Mouse (Mus musculus): ENCODE measurements around the gene Msantd2.

Gene Msantd2

DNA sequence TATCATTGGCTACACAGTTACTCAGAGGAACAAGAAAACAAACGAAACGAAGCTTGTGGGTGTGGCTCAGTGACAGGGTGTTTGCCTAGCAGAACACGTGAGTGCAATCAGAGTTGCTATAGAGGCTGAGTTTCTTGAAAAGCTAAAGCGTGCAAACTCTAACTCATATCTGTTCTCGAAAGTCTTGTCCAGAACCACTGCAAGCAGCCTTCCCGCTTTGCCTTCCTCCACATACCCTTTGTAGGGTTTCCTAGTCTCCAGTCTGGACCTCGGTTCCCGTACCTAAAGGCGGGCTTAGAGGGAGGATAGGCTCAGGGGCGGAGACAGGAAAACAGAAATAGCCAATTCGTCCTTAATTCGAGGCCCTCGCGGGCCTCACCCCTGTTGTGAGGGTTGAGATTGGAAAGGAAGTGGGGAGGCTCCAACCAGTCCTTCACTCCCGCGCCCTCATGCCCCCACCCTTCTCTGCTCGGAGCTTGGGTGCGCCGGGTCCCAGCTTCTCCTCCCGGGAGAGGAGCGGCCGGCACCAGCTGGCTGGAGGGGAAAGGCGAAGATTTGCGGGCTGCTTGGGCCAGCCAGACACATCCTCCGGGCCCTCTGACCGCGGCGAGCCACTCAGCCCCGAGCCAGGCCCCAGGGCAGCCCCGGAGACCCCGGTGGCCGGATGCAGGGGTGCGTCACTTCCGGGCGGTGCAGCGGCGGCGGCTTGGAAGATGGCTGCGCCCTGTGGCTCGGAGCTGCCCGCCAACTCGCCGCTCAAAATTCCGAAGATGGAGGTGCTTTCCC, at the start of gene Msantd2:
Gene Msantd2, plus strand, starts transcription at position 709 of the 786 bp plus-strand sequence.
- peak; percentile 84 for DNase-seq

DNA sequence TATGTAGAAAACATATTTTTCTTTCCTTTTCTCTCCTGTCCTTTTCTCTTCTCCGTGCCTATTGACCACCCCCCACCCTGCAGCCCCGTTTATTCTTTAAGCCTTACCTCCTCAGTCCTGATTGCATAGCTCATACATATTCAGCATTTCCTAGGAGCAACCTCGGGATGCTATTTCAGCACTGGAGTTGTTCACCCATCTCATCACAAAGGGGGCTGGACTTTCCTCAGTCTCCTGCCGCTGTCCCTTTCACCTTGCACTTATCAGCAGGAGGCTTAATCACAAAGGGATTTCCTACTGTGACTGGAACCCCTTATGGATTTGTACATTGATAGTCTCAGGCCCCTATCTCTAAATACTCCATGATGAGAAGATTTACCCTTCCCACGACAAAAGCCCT, 36.7 kb upstream of the Msantd2 start:
- no peak for DNase-seq

DNA sequence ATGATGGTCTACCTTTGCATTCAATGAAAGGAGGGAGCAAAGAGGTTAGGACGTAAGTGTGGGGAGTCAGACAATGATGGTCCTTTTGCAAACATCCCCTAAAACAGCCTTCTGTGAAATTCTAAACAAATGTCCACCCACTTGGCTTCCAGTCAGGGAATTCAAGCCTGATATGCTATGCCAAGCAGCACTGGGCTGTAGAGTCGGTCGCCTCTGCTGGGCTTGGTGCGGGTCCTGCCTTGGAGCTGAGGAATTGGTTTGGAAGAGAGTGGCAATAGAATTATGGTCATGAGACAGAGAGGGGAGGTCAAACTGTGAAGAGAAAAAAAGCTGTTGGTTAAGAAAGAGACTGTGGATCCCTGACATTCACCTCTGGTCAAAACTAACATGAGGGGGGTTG, 35.8 kb upstream of the Msantd2 start:
- no peak for DNase-seq

DNA sequence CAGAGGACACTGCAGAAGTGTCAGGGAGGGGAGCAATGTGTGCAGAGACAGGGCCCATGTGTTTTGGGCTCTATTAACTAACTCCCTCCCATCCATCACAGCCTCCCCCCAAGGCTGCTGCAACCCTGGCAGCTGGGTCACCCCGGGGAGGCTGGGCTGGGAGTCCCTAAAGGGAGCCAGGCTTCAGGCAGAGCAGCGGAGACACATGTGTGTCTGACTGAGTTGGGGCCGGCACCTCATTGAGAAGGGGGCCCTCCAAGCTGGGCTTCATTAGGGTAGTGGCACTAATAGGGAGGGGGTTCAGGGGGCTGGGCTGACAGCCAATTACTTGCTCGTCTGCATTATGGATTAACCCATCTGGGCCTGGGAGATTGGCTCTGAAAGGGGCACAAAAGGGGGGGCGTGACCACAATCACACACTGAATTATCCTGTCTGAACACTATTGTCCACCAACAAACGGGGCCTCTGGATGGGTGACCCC, 35.1 kb upstream of the Msantd2 start:
- no peak for DNase-seq

DNA sequence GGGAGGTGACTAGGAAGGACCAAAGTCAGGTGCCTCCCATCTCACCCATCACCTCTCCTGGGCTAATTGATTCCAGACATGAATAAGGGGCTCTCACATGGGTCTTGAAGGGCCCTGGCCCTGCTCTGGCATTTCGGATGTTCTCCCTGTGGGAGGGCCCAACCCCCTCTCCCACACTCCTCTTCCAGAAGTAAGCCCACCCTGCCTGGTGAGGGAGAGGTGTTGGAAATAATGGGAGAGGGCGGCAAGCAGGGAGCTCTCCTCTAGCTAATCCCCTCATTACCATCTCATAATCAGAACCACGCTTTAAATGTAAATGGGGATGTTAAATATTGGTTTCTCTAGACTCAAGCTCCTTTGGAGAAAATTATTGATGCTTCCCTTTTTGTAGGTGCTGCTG, 34.1 kb upstream of the Msantd2 start:
- no peak for DNase-seq

DNA sequence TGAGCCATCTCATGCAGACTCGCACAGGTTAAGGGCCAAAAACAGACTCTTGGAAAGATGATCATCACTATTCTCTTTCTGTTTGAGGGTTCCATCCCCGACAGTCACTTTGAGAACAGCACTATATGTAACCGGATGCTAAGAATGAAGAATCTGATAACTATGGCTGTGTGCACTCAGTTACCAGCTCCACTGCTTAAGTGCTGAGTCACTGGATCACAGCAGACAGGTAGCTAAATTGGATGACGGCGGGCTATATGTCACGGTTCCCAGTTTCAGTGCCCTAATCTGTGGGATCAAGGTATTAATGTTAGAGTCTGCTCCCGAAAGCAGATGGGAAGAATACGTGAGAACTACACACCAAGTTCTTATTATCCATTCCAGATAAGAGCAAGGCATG, 33.3 kb upstream of the Msantd2 start:
- no peak for DNase-seq

DNA sequence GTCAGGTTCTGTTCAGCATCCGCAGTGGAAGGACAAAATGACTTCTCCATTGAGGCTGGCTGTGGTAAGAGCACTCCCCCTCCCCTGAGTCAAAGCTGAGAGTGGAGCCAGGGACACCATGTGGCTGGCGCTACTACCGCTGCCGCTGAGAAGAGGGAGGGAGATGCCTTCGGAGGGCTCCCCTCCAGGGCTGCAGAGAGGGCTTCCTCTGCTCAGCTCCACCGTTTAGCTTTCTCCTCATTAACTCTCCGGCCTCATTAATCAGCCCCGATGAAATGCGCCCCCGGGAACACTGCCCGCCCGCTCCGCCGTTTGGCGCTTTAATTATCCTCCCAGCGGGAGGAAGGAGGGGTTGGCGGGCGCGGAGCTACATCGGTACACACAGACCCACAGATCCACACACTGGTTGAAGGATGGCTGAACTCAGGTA, 32.6 kb upstream of the Msantd2 start:
- peak; percentile 58 for DNase-seq

DNA sequence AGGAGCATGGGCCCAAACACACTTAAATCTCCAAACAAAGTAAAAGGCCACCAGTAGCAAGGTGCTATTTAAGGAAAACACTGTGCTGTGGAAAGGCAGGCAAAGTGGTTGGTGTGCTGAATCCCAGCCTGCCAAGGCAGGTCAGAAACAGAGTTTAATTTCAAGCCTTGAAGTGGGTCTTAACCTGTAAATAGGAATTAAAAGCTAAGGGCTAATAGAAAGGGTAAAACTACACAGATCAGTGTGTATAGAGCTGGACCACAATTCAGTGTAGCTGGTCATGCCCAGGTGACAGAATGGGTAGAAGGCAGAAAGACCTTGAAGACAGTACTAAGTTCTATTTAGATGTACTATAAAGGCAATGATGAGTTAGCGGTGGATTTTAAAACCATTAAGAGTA, 32.0 kb upstream of the Msantd2 start:
- DNase-seq: no peak

DNA sequence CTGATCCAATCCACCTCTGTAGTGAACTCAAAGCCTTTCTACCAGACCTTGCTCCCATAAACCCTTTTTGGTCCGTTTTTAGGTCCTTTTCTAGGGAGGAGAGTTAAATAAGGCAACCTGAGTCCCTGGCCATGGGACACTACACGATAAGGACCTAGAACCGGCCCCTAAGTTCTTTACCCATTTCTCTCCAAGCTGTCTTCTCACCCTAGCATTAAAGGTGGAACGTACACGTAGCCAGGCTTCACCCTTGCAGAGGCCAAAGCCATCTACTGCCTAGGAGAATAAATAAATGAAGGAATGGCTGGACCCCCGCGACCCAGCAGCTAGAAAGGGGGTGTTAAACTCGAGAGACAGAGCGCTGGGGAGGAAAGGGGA, 29.5 kb upstream of the Msantd2 start:
- no peak for DNase-seq

DNA sequence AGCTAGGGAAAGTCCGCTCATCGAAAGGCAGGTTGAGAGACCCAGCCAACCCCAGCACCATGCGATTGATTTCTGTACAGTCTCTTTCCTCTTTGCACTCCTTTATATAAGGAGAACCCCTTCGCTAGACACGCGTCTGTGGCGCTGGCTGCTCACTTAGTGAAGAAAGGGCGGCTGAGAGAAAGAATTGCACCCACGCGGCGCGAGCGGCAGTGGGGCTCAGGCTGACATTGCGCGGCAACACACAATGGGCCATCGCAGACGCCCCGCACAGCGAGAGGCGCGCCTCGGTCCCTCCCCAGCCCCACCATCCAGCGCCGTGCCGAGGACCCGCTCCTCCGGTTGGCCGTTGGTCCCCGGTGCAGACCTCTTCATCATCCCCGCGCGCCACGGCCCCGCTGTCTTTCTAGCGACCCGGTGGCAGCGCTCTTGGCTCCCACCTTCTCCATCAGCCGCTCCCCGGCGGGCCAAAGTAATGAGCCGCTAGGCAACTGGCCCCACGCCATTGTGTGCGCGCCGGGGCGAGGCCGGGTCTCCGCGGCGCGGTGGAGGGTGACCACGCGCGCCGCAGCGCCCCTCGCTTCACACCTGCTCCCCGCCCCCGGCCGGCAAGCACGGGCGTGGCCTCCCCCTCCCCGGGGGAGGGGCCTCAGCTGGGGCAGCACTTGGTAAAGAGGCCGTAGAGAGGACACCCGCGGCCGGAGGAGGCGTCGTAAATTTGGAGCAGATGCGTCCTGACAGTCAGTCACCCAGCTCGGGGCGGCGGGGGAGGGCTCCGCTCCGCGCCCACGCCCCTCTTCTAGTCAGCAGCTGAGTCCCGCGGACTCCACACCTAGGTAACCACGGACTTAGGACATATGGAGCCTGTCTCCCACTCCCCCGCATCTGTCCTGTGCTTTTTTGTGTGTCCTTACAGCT, 28.8 kb upstream of the Msantd2 start:
- DNase-seq: peak; percentile 20

DNA sequence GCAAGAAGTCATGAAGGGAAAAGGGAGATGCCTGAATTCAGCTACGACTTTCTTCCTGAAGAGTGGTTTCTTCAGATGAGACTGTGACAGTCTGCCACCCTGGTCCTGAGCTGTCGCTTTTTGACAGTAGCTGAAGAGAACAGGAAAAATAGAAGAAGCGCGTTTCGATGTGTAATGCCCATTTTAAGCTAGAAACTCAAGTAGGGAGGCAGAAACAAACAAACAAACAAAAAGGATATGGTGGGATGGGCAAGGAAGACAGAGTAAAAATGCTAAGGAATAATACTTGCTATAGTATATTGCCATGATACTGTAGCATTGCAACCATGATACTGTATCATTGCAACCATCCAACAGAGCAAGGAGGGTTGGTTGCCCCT, 28.2 kb upstream of the Msantd2 start:
- no peak for DNase-seq

DNA sequence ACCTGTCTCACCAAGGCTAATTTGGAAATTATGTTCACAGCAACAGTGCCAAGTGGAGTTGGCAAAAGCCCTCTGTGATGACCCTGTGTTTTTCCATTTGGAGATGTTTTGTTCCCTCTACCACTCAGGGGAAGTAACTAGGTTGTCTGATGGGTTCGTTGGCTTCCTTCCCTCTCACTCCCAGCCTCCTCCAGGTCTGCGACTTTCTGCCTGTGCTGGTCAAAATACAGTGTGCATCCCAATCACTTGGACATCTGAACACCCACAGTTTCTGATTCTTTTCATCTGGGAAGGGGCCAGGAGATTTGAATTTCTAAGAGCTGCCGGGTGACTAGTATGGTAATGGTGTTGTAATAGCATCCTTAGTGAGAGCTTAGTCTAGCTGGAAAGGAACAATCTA, 27.5 kb upstream of the Msantd2 start:
- DNase-seq: no peak

DNA sequence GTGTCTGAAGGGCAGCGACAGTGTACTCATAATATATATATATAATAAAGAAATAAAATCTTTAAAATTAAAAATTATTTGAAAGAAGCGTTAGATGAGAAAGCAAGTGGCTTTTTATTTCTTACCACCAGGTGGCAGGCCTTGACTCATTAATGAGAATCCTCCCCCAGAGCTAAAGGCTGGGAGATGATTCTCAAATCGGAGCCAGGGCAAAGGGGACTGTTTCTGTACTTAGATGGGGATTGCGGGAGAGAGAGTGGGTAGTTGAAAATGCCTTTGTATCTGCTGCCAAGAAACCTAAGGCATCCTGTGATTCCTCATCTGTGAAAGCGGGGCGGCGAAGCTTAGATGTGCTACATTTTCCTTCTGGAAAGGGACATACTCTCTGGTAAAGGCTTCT, 26.4 kb upstream of the Msantd2 start:
- peak; percentile 32 for DNase-seq

DNA sequence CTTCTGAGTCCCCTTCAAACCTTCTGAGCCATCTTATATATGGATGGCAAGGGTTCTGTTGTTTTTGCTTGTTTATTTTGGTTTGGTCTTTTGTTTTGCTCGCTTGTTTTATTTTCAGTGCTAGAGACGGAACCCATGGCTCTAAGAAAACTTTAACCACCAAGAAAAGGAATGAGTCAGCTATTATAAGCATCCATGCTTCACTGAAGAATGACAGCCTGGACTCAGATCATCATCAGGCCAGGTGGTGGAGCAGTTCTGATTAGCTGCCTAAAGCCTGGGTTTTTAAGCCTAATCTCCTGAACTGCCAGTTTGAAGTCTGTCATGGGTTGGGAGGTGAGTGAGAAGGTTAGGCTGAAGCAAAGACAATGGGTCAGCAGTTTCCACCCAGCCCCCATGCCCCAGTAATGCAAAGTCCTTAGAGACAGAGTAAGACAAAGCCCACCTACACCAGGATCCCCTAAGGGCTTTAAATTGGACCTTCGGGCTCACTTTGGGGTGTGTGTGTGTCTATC, 15.5 kb upstream of the Msantd2 start:
- DNase-seq: no peak

DNA sequence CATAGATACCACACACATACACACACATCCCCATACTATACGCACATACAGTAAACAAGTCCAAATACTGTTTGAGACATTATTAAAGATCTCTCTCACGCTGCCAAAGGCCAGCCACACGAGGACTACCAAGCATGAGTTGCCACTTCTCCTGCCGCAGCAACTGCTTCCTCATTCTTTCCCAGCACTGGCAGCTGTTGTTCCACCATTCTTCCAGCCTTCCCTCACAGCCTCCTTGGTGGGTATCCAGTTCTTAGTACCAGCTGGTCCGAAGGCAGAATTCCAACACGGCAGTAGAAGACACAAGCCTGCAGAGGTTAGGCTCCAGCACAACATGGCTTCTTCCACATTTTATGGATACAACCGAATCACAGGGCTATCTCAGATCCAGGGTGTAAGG, 14.2 kb upstream of the Msantd2 start:
- DNase-seq: peak; percentile 61

DNA sequence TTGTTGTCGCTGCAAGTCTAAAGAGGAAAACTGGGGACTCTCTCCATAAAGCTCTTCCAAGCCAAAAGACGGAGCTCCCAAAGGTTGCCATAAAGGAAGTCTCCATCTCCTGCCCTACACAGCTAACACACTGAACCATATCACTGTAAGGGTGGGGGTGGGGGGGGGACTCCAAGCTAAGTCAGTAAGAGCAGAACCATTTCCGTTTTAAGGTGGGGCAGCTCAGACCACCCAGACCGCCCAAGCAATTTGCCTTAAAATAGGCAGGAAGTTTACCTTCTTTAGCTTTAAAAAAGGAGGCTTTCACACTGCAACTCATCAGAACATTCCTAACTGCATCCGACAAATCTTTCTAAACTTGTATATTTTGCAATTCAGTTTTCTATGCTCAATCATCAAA, 4.0 kb upstream of the Msantd2 start:
- no peak for DNase-seq

DNA sequence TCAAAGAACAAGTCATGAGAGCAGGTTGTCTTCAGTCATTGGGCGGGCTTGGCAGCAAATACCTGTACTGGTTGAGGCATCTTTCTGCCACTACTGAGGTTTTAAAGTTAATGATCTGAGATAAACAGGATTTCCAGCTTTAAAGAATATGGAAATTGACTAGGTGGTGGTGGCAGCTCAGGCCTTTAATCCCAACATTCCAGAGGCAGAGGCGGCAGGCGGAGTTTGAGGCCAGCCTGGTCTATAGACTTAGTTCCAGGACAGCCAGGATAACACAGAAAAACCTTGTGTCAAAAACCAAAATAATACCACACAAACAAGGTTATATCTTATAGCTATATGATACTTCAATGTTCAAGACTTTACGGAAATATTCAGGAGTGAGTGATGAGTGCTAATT, 1.1 kb upstream of the Msantd2 start:
- no peak for DNase-seq

DNA sequence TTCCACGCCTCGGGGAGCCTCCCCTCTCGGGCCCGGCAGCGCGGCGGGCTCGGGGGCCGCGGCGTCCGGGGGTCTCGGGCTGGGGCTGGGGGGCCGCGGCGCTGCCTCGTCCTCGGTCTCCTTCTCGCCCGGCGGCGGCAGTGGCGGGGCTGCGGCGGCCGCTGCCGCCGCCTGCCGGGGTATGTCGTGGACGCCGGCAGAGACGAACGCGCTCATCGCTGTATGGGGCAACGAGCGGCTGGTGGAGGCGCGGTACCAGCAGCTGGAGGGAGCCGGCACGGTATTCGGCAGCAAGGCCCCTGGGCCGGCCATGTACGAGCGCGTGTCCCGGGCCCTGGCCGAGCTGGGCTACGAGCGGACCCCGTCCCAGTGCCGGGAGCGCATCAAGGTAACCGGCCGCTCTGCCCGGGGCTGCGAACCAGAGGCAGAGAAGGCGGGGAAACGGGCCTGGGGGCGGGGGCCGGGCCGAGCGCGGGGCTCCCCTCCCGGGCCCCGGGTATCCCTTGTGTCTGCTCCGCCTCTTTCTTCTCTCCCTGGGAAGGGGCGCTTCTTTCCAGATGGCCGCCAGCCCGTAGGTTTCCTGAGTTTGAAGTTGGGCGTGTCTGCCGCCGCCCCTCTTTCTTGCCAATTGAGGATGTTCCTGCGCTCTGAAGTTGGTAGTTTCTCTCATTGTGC, 464 bp downstream of the Msantd2 start:
- peak; percentile 12 for DNase-seq

DNA sequence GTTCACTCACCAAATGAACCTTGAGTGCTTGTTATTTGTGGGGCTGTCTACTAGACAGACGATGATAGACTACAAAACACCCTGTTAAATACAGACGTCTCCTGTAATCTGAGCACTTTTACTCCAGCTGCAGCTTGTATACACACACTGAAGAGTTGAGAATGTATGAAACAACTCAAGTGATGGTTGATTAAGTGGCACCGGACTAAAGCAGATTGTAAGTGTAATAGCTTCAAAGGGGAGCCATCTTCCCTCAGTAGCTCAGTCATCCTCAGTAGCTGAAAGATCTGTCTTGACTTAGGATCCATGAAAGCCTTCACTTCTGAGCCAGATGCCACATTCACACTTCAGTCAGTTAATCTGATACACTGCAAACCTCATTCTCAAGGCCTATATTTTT, 6.6 kb downstream of the Msantd2 start:
- DNase-seq: no peak

DNA sequence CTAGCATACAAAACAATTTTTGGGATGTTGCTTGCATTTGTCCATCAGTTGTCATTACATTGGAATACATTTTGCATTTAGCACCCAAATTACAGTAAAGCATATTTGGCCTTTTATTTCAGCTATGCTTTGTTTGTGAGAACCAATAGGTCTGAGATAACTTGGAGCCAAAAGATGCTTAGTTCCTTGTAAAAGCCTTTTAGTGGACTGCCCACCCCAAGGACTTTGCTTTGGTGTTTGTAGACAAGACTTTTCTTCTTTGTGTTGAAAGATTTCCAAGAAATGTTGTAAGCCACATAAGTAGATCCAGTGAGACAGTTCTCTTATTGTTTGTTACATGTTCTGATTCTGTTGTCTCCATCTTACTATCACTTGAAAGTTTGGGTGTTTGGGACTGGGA, 7.2 kb downstream of the Msantd2 start:
- no peak for DNase-seq

DNA sequence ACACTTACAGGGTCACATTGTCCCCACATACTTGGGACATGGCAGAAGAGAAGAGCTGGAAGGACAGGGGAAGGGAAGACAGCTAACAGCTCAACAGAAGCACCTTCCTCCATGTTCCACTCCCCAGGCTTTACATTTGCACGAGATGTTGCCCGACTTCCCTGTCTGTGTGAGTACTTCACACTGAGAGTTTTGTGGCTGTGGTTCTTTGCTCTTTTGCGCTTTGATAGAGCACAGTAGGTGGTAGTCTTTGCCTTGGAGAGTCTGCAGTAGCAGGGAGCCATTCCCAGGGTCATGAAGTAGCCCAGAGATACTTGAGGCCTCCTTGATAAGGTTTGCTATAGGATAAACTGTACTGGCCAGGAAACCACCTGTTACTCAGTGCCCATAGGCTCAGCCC, 11.1 kb downstream of the Msantd2 start:
- DNase-seq: no peak

DNA sequence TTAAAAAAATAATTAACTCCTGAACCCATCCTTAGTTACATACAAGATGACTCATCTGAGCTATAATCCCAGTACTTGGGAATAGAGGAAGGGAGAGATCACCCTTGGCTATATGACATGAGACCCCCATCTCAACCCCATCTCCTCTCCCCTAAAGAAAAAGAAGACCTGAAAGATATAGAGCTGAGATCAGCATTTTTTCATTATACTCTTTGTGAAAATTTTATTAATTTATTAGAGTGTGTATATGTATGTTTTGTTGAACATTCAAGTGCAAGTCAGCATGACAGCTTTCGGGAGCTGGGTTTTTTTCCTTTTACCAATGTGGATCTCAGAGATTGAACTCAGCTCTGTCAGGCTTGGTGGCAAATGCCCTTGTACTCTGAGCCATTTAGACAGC, 12.1 kb downstream of the Msantd2 start:
- DNase-seq: no peak

DNA sequence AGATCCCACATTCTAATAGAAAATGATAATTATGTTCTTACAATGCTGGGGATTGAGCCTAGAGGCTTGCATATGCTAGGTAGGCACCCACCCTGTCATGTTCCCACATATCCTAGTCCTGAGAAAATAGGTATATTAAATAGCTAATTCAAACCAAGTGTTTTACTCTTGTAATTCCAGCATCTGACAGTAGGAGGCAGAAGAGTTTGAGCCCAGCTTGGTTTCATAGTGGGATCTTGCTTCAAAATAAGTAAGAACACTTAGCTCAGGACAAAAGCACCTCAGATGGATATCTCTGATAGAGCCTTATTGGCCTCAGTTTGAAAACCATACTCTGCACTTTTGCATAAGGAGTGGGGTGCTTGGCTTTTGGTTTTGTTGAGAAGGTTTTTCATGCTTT, 15.2 kb downstream of the Msantd2 start:
- DNase-seq: no peak
